Mouse (Mus musculus): ENCODE results near the gene Rictor. TPM values are rescaled to one million over a fixed set of nuclear protein-coding genes. Genes with fewer than 3 reads are reported as not detected.

The Rictor gene
- polyA plus RNA-seq, 1 experiment = not detected

GRCm38 (mm10) chr15:6708526-6709441 lies 605 bp downstream of the Rictor start:
- TF ChIP-seq CTCF (IDR thresholded peaks at IDR 0.05; ENCODE audit: insufficient read depth, low read depth, low read length) (no peak), POLR2A (IDR thresholded peaks at IDR 0.05; ENCODE audit: insufficient read depth, low read depth, low read length) (no peak)
- 0 out of 2 replicates have a peak, but pooled peaks cover 2% of the 10 kb centered on the region for H3K4me1 ChIP-seq (ENCODE audit: control insufficient read depth, insufficient read depth, low read length)
- 2% methylated on average over 89 of the region's 89 CpGs for WGBS

GRCm38 (mm10) chr15:6709618-6710017 lies 1.4 kb downstream of the Rictor start:
- no peak for TF ChIP-seq CTCF (IDR thresholded peaks at IDR 0.05; ENCODE audit: insufficient read depth, low read depth, low read length)
- TF ChIP-seq POLR2A (IDR thresholded peaks at IDR 0.05; ENCODE audit: insufficient read depth, low read depth, low read length) = no peak
- H3K4me1 ChIP-seq (ENCODE audit: control insufficient read depth, insufficient read depth, low read length) = 0 out of 2 replicates have a peak, but pooled peaks cover 2% of the 10 kb centered on the region
- 0 out of 2 replicates have a peak overlapping the region, but pooled peaks have one; percentile 13 for H3K27ac ChIP-seq (ENCODE audit: insufficient read depth, low read depth, low read length)
- 21% methylated on average over 8 of the region's 8 CpGs for WGBS
- H3K4me3 ChIP-seq (ENCODE audit: insufficient read depth, low read depth, low read length) = peak overlapping the region; percentile 98

More at GRCm38 (mm10) chr15:6708526-6709441, 605 bp downstream of the Rictor start:
- Histone ChIP-seq H3K27ac (ENCODE audit: insufficient read depth, low read depth, low read length) (0 out of 2 replicates have a peak overlapping the region, but pooled peaks have one; percentile 33), H3K4me3 (ENCODE audit: insufficient read depth, low read depth, low read length) (peak overlapping the region; percentile 98)

GRCm38 (mm10) chr15:6710341-6710740 lies 2.2 kb downstream of the Rictor start:
- TF ChIP-seq CTCF (IDR thresholded peaks at IDR 0.05; ENCODE audit: insufficient read depth, low read depth, low read length) = no peak
- TF ChIP-seq POLR2A (IDR thresholded peaks at IDR 0.05; ENCODE audit: insufficient read depth, low read depth, low read length) = no peak
- H3K27ac ChIP-seq (ENCODE audit: insufficient read depth, low read depth, low read length) = no peak overlapping the region
- no peak overlapping the region for H3K4me3 ChIP-seq (ENCODE audit: insufficient read depth, low read depth, low read length)
- WGBS = 68% methylated on average over 7 of the region's 7 CpGs
- peaks cover 2% of the 10 kb centered on the region; the same call in 1 of the 2 replicates for H3K4me1 ChIP-seq (ENCODE audit: control insufficient read depth, insufficient read depth, low read length)

- WGBS = 85% methylated on average over 7 of the region's 7 CpGs
- H3K4me1 ChIP-seq (ENCODE audit: control insufficient read depth, insufficient read depth, low read length) = peaks cover 2% of the 10 kb centered on the region; the same call in 1 of the 2 replicates
- H3K27ac ChIP-seq (ENCODE audit: insufficient read depth, low read depth, low read length) = no peak overlapping the region
- H3K4me3 ChIP-seq (ENCODE audit: insufficient read depth, low read depth, low read length) = no peak overlapping the region
- TF ChIP-seq CTCF (IDR thresholded peaks at IDR 0.05; ENCODE audit: insufficient read depth, low read depth, low read length) = no peak
- no peak for TF ChIP-seq POLR2A (IDR thresholded peaks at IDR 0.05; ENCODE audit: insufficient read depth, low read depth, low read length)
These were observed 3.0 kb downstream of the Rictor start for GRCm38 (mm10) chr15:6711226-6711625.

- TF ChIP-seq POLR2A (IDR thresholded peaks at IDR 0.05; ENCODE audit: insufficient read depth, low read depth, low read length) (no peak), CTCF (IDR thresholded peaks at IDR 0.05; ENCODE audit: insufficient read depth, low read depth, low read length) (no peak)
- WGBS = 82% methylated on average over 7 of the region's 7 CpGs
- Histone ChIP-seq H3K4me3 (ENCODE audit: insufficient read depth, low read depth, low read length) (no peak overlapping the region), H3K27ac (ENCODE audit: insufficient read depth, low read depth, low read length) (no peak overlapping the region), H3K4me1 (ENCODE audit: control insufficient read depth, insufficient read depth, low read length) (peaks cover 5% of the 10 kb centered on the region; the same call in 1 of the 2 replicates)
These were observed 6.6 kb downstream of the Rictor start for GRCm38 (mm10) chr15:6714819-6715218.

- Histone ChIP-seq H3K4me1 (ENCODE audit: control insufficient read depth, insufficient read depth, low read length) (peaks cover 5% of the 10 kb centered on the region; the same call in 1 of the 2 replicates), H3K4me3 (ENCODE audit: insufficient read depth, low read depth, low read length) (no peak overlapping the region), H3K27ac (ENCODE audit: insufficient read depth, low read depth, low read length) (no peak overlapping the region)
- no peak for TF ChIP-seq CTCF (IDR thresholded peaks at IDR 0.05; ENCODE audit: insufficient read depth, low read depth, low read length)
- no peak for TF ChIP-seq POLR2A (IDR thresholded peaks at IDR 0.05; ENCODE audit: insufficient read depth, low read depth, low read length)
- 78% methylated on average over 6 of the region's 6 CpGs for WGBS
These were observed 7.1 kb downstream of the Rictor start for GRCm38 (mm10) chr15:6715237-6715636.

GRCm38 (mm10) chr15:6721385-6721784 lies 13.2 kb downstream of the Rictor start:
- no peak overlapping the region for H3K27ac ChIP-seq (ENCODE audit: insufficient read depth, low read depth, low read length)
- H3K4me3 ChIP-seq (ENCODE audit: insufficient read depth, low read depth, low read length) = no peak overlapping the region
- WGBS = 84% methylated on average over 2 of the region's 2 CpGs
- peaks cover 5% of the 10 kb centered on the region; the same call in 1 of the 2 replicates for H3K4me1 ChIP-seq (ENCODE audit: control insufficient read depth, insufficient read depth, low read length)
- TF ChIP-seq POLR2A (IDR thresholded peaks at IDR 0.05; ENCODE audit: insufficient read depth, low read depth, low read length) = no peak
- TF ChIP-seq CTCF (IDR thresholded peaks at IDR 0.05; ENCODE audit: insufficient read depth, low read depth, low read length) = no peak

- H3K4me3 ChIP-seq (ENCODE audit: insufficient read depth, low read depth, low read length) = no peak overlapping the region
- H3K4me1 ChIP-seq (ENCODE audit: control insufficient read depth, insufficient read depth, low read length) = peaks cover 2% of the 10 kb centered on the region; the same call in 1 of the 2 replicates
- no peak for TF ChIP-seq POLR2A (IDR thresholded peaks at IDR 0.05; ENCODE audit: insufficient read depth, low read depth, low read length)
- TF ChIP-seq CTCF (IDR thresholded peaks at IDR 0.05; ENCODE audit: insufficient read depth, low read depth, low read length) = no peak
- no peak overlapping the region for H3K27ac ChIP-seq (ENCODE audit: insufficient read depth, low read depth, low read length)
- 87% methylated on average over 4 of the region's 4 CpGs for WGBS
These were observed 13.6 kb downstream of the Rictor start for GRCm38 (mm10) chr15:6721802-6722201.

All from olfactory bulb, adult 2 months (tissue).